Mouse (Mus musculus) bone marrow, adult 2 months (tissue): ENCODE measurements at regions not wholly inside any gene's neighbourhood (a gene's known extent, or its start where the extent isn't known, plus 50 kb on each side); places are given as distances from the start of the nearest gene placed in this dataset.

Source experiments
- H3K27ac ChIP-seq: fragments of 200-500 bp; 2 replicates; pipeline ENCODE4 v1.5.1; 2012; ENCODE audit warnings: low read depth, mild to moderate bottlenecking, control low read depth, inconsistent platforms, low read length; ENCODE audit not compliant: control insufficient read depth, poor library complexity, insufficient read depth
- H3K4me1 ChIP-seq: fragments of 200-500 bp; 2 replicates; pipeline ENCODE4 v1.6.1; 2011; ENCODE audit warnings: low read length; ENCODE audit not compliant: control insufficient read depth, insufficient read depth
- H3K4me3 ChIP-seq: fragments of 200-500 bp; replicated peaks from 2 replicates; pipeline ENCODE3; 2011; ENCODE audit warnings: mild to moderate bottlenecking, low read depth, low read length, control low read depth; ENCODE audit not compliant: control insufficient read depth
- CTCF ChIP-seq: fragments of 200-500 bp; IDR thresholded peaks from 2 replicates; pipeline ENCODE4 v1.5.1; 2011; ENCODE audit warnings: low read length, control low read depth; ENCODE audit not compliant: control insufficient read depth, insufficient read depth
- POLR2A ChIP-seq: fragments of 200-500 bp; IDR thresholded peaks from 2 replicates; pipeline ENCODE4 v1.6.1; 2011; ENCODE audit warnings: low read depth, mild to moderate bottlenecking, control low read depth, low read length, borderline replicate concordance; ENCODE audit not compliant: control insufficient read depth
- WGBS: fragments of 180-500 bp; shearing (Covaris S2); methylation state at CpG from one replicate; pipeline ENCODE4 v1.1.7; 2018; 5-methylcytosine and 5-hydroxymethylcytosine counted together

- TF ChIP-seq CTCF = no peak
- no peak for TF ChIP-seq POLR2A
- H3K4me3 ChIP-seq = no peak overlapping the region
- H3K27ac ChIP-seq = no peak overlapping the region
- H3K4me1 ChIP-seq = no peaks in the 10 kb centered on the region
- 76% methylated on average over 10 of the region's 10 CpGs for WGBS
Measured at GRCm38 (mm10) chr7:73087496-73088185, 287.7 kb upstream of the Rgma start.

- H3K27ac ChIP-seq = no peak overlapping the region
- WGBS = 76% methylated on average over 8 of the region's 8 CpGs
- TF ChIP-seq POLR2A (no peak), CTCF (no peak)
- H3K4me3 ChIP-seq = no peak overlapping the region
- H3K4me1 ChIP-seq = no peaks in the 10 kb centered on the region
Measured at GRCm38 (mm10) chr7:73088321-73088720, 287.0 kb upstream of the Rgma start.

- Histone ChIP-seq H3K4me1 (no peaks in the 10 kb centered on the region), H3K27ac (no peak overlapping the region), H3K4me3 (no peak overlapping the region)
- TF ChIP-seq CTCF (no peak), POLR2A (no peak)
- 91% methylated on average over 3 of the region's 3 CpGs for WGBS
Measured at GRCm38 (mm10) chr7:73091758-73092157, 283.6 kb upstream of the Rgma start.

GRCm38 (mm10) chr7:73094059-73094458, 281.2 kb upstream of the Rgma start:
- H3K4me3 ChIP-seq = no peak overlapping the region
- no peaks in the 10 kb centered on the region for H3K4me1 ChIP-seq
- 43% methylated on average over 3 of the region's 3 CpGs for WGBS
- no peak overlapping the region for H3K27ac ChIP-seq
- TF ChIP-seq POLR2A (no peak), CTCF (no peak)

- 46% methylated on average over 8 of the region's 8 CpGs for WGBS
- H3K4me3 ChIP-seq = no peak overlapping the region
- H3K27ac ChIP-seq = no peak overlapping the region
- TF ChIP-seq CTCF (no peak), POLR2A (no peak)
- H3K4me1 ChIP-seq = no peaks in the 10 kb centered on the region
Measured at GRCm38 (mm10) chr7:73118871-73119270, 256.4 kb upstream of the Rgma start.

GRCm38 (mm10) chr7:73120276-73120675, 255.0 kb upstream of the Rgma start:
- WGBS = 70% methylated on average over 9 of the region's 9 CpGs
- TF ChIP-seq CTCF (no peak), POLR2A (no peak)
- Histone ChIP-seq H3K27ac (no peak overlapping the region), H3K4me1 (no peaks in the 10 kb centered on the region), H3K4me3 (no peak overlapping the region)

- Histone ChIP-seq H3K4me1 (no peaks in the 10 kb centered on the region), H3K4me3 (no peak overlapping the region), H3K27ac (no peak overlapping the region)
- 72% methylated on average over 2 of the region's 2 CpGs for WGBS
- TF ChIP-seq POLR2A (no peak), CTCF (no peak)
Measured at GRCm38 (mm10) chr7:73124976-73125375, 250.3 kb upstream of the Rgma start.

- no peak overlapping the region for H3K27ac ChIP-seq
- WGBS = 31% methylated on average over 11 of the region's 11 CpGs
- no peak for TF ChIP-seq CTCF
- no peak for TF ChIP-seq POLR2A
- no peaks in the 10 kb centered on the region for H3K4me1 ChIP-seq
- no peak overlapping the region for H3K4me3 ChIP-seq
Measured at GRCm38 (mm10) chr7:73125864-73126263, 249.4 kb upstream of the Rgma start.

GRCm38 (mm10) chr7:73135786-73136185, 239.5 kb upstream of the Rgma start:
- no peak overlapping the region for H3K27ac ChIP-seq
- H3K4me3 ChIP-seq = no peak overlapping the region
- TF ChIP-seq POLR2A (no peak), CTCF (no peak)
- no peaks in the 10 kb centered on the region for H3K4me1 ChIP-seq
- WGBS = 84% methylated on average over 6 of the region's 6 CpGs
